ENCODE assay signal across 8 mouse cellular contexts in genomic region chr9:123478031-123478585, GRCm38 (mm10). TPM values are rescaled to one million over a fixed set of nuclear protein-coding genes. Genes with fewer than 3 reads are reported as not detected.
DNase-seq lines count a peak whose midpoint lies in the region; ATAC-seq and TF ChIP-seq lines count a peak whose summit lies in the region.

No protein-coding gene starts in this region.

- H3K27me3 ChIP-seq in neural tube, embryonic 15.5 days (replicated peaks) = no peaks in the 10 kb centered on the region

- peak overlapping the region; percentile 76 for H3K4me2 ChIP-seq in neural tube, embryonic 15.5 days

- H3K9me3 ChIP-seq in neural tube, embryonic 15.5 days (replicated peaks) = no peaks in the 10 kb centered on the region

- peak overlapping the region; percentile 45 for H3K4me3 ChIP-seq in lung, adult 2 months (replicated peaks; ENCODE audit: extremely low read depth, low read depth, low read length)
- H3K4me3 ChIP-seq in neural tube, embryonic 15.5 days (replicated peaks) = peak overlapping the region; percentile 62

- 0 out of 2 replicates have a peak, but pooled peaks have one; percentile 5 for TF ChIP-seq POLR2A in lung, adult 2 months (IDR thresholded peaks at IDR 0.05; ENCODE audit: borderline replicate concordance, extremely low read depth, low read depth, low read length)

- no peaks in the 10 kb centered on the region for H3K36me3 ChIP-seq in neural tube, embryonic 15.5 days

- peak; percentile 55 for DNase-seq in urinary bladder, postnatal 25 days (ENCODE audit: low spot score)
- no peak for DNase-seq in urinary bladder, adult 2 months (ENCODE audit: low spot score)
- peak; percentile 57 for DNase-seq in c-Kit-positive CD71-positive TER-119-positive erythroid progenitor cells, embryonic 14.5 days (ENCODE audit: low spot score)
- DNase-seq in kidney, adult 18-20 months = peak; percentile 63
- DNase-seq in lung, adult 2 months = peak; percentile 56
- no peak for DNase-seq in frontal cortex, postnatal 10 days (ENCODE audit: low spot score in 2 of 2)

- peaks cover 27% of the 10 kb centered on the region for H3K4me1 ChIP-seq in lung, adult 2 months (ENCODE audit: control insufficient read depth, insufficient read depth, low read length)
- peaks cover 35% of the 10 kb centered on the region for H3K4me1 ChIP-seq in neural tube, embryonic 15.5 days

- 4% methylated on average over 19 of the region's 29 CpGs for WGBS in lung, adult 2 months
- 2% methylated on average over 23 of the region's 29 CpGs for WGBS in neural tube, embryonic 15.5 days

- H3K27ac ChIP-seq in neural tube, embryonic 15.5 days (replicated peaks) = no peak overlapping the region

- peak overlapping the region; percentile 32; the same call in 1 of the 2 replicates for H3K9ac ChIP-seq in neural tube, embryonic 15.5 days (replicated peaks)

- TF ChIP-seq CTCF in lung, adult 2 months (IDR thresholded peaks at IDR 0.05; ENCODE audit: insufficient read depth, low read length) = peak; percentile 35; the same call in 1 of the 2 replicates

- ATAC-seq in granulocyte monocyte progenitor cell, adult 5-6 weeks (replicated peaks; ENCODE audit: poor library complexity, severe bottlenecking) = peak; percentile 38
- ATAC-seq in neural tube, embryonic 15.5 days (ENCODE audit: low FRiP score) = peak; percentile 82

RNA-seq across cellular contexts. Expression of gene Limd1, which starts 0.4 kb away (rescaled TPM):
- polyA plus RNA-seq in urinary bladder, adult 2 months (2012; rRNA removed) = 27.4 and 31.9 TPM in 2 replicates
- total RNA-seq in granulocyte monocyte progenitor cell, adult 5-6 weeks (2014; fragmentation: Nextera tagmentation) = 26.3 and 29.8 TPM in 2 replicates
- total RNA-seq in granulocyte monocyte progenitor cell, adult 5-6 weeks (2017) = 24.4 and 26.2 TPM in 2 replicates
- 42.0 and 73.5 TPM in 2 replicates for polyA plus RNA-seq in lung, adult 2 months (2012; rRNA removed)
- polyA plus RNA-seq in neural tube, embryonic 15.5 days (2015; fragmentation: Nextera tagmentation; extraction: Ambion mirVana) = 10.9 and 20.3 TPM in 2 replicates

RNA-seq across cellular contexts. Expression of gene Sacm1l, which starts 51.5 kb away (rescaled TPM):
- polyA plus RNA-seq in urinary bladder, adult 2 months (2012; rRNA removed) = 29.2 and 34.1 TPM in 2 replicates
- 25.8 and 32.2 TPM in 2 replicates for total RNA-seq in granulocyte monocyte progenitor cell, adult 5-6 weeks (2014; fragmentation: Nextera tagmentation)
- total RNA-seq in granulocyte monocyte progenitor cell, adult 5-6 weeks (2017) = 32.8 and 42.3 TPM in 2 replicates
- 5.6 and 9.8 TPM in 2 replicates for polyA plus RNA-seq in lung, adult 2 months (2012; rRNA removed)
- 57.4 and 59.3 TPM in 2 replicates for polyA plus RNA-seq in neural tube, embryonic 15.5 days (2015; fragmentation: Nextera tagmentation; extraction: Ambion mirVana)

Comparison
In these comparisons a context has a peak if more than half of its experiments do, and no peak if none do; other contexts are left out.
1. DNase-seq: peak in urinary bladder, postnatal 25 days (single experiment), c-Kit-positive CD71-positive TER-119-positive erythroid progenitor cells, embryonic 14.5 days (single experiment), kidney, adult 18-20 months (single experiment) and lung, adult 2 months (single experiment); none in urinary bladder, adult 2 months (single experiment) and frontal cortex, postnatal 10 days (0 of 2).